Mouse (Mus musculus) ovary, postnatal 14 days (tissue): Measurements from ENCODE around the gene Cacna1h.

Experiments
- DNase-seq: peaks from one replicate; pipeline ENCODE4 v3.0.0; 2022; ENCODE audit warnings: low spot score

Cacna1h gene

DNA sequence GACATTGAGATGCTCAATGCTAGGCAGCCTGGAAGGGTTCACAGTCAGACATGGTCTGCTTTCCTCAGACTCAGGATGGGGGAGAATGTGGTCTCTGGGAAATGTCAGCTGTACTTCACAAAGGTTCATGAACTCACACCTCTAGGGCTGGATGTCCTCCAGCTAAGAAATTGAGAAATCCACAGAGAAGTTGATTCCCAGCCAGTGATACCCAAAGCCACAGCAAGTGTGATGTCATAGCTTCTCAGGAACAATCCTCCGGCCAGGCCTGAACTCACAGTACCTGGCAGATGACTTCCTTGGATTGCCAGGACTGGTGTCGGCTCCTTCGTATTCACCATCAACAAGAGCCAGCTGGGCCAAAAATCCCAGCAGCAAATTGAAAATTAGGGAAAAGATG is 12.3 kb upstream of the Cacna1h start:
- no peak for DNase-seq

GRCm38 (mm10) chr17:25445074-25445473 is 11.5 kb upstream of the Cacna1h start:
- DNase-seq, result no peak

DNA sequence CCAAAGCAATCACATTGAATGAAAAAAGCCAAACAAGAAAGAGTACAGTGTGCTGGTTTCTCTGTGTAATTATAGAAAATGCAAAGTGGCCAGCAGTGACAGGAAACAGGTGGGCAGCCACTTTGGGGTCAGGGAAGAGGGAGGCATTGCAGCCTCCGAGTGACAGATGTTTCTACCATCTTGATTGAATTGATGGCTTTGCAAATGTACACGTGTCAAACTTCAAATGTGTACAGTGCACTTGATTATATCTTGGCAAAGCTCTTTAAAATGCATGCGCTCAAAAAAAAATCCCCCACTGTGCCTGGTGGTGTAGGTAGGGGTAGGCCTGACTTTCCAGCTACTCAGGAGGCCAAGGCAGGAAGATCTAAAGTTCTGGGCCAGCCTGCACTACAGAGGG is 9.3 kb upstream of the Cacna1h start:
- no peak for DNase-seq

DNA sequence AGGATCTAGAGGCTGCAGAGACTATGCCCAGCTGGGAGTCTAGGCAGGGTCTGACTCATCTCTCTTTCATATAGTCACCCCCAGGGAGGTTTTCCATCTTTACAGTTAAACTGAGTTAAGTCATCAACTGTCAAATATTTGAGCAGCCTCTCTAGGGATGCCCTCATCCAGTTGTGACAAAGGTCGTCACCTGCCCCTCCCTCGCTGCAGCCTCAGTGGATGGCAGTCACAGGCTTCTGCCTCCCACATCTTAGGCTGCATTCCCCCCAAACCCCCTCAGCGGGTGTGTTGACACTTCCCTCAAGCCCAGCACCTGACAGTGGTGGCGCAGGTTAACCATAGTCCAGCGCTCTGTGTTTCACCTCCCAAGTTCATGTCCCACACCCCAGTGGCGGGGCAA is 7.8 kb upstream of the Cacna1h start:
- no peak for DNase-seq

DNA sequence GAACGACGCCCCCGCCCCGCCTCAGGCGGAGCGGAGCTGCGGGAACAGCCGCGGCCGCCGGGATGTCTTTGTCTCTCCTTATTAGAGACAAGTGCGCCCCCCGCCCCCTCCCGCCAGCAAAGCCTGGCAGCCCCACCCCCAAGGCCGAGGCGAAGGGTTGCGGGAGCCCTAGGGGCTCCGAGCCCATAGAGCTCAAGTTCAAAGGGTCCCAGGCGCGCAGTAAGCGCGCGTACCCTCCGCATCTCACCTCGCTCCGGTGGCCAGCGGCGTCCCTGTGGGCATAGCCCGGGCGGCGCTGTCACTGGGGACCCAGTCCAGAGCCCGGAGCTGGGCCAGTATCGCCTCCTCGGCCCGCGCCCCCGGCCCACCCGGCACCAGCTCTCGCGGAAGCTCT is 363 bp downstream of the Cacna1h start:
- DNase-seq, result no peak

GRCm38 (mm10) chr17:25432433-25433181 is 976 bp downstream of the Cacna1h start:
- DNase-seq, result peak; percentile 22

DNA sequence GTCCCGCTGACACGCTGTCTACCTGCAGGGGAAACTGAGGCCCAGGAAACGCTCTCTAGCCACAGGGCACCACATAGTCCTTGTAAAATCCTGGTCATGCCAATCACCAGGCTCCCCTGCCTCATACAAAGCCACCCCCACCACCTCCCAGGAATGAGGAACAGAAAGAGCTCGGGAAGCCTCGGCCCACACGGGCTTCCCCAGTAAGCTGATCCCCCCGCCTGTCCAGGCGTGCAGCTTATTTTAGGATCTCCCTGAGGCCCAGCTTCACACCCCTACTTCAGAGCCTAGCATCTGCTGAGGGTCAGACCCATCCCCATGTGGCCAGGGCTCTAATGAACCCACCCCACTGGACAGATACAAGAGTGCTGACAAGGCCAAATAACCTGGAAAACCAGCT is 3.0 kb downstream of the Cacna1h start:
- DNase-seq, result no peak

DNA sequence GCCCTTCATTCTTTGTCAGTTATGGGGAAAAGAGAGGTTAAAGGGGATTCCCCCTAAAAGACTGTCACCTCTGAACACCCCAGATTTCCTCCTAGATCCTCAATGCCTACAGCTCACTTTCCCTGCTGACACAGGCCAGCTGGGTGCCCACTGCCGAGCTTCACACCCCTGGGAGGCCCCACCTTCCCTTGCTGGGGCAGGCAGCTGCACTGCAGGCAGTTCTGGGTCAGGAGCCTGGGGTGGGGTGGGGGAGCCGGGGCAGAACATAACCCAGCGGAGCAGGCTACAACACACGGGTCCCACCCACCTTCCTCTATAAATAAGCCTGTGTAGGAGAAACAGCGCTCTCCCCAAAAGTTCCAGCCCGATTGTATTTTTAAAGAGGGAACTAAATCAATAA is 3.7 kb downstream of the Cacna1h start:
- DNase-seq, result no peak

- no peak for DNase-seq
These were observed 4.3 kb downstream of the Cacna1h start for GRCm38 (mm10) chr17:25429240-25429639.

DNA sequence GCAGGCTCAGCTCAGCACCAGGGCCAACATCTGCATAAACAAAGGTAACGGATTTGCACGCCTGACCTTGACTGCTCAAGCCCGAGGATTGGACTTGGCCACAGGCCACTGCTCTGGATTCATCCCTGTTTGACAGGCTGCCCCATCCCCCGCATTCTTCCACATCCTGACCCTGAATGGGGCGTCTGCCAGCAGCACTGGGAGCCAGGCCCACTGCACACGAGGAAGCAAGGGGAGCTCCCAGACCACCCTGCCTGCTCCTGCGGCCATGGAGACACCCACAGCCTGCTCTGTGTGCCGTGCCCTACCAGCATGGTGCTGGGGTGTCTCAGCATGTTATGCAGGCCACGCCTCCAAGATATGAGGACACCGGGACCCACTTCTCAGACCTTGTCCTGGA is 6.1 kb downstream of the Cacna1h start:
- peak; percentile 73 for DNase-seq

DNA sequence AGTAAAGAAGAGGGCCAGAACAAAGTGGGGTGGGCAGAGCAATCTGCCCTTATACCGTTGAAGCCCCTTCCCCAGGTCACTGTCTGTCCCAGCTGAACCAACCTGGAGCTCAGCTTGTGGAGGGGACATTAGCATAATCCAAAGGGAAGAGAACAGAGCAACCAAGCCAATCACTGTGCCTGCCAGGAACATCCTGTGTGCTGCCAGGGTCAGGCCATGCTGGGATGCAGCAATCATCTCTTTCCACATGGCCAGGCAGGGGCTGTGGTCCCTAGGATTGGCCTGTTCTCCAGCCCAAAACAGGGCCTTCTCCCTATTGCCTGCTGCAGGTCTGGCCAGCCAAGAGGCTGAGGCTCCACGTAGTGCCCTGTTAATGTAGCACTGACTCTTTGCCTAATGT is 7.6 kb downstream of the Cacna1h start:
- no peak for DNase-seq

DNA sequence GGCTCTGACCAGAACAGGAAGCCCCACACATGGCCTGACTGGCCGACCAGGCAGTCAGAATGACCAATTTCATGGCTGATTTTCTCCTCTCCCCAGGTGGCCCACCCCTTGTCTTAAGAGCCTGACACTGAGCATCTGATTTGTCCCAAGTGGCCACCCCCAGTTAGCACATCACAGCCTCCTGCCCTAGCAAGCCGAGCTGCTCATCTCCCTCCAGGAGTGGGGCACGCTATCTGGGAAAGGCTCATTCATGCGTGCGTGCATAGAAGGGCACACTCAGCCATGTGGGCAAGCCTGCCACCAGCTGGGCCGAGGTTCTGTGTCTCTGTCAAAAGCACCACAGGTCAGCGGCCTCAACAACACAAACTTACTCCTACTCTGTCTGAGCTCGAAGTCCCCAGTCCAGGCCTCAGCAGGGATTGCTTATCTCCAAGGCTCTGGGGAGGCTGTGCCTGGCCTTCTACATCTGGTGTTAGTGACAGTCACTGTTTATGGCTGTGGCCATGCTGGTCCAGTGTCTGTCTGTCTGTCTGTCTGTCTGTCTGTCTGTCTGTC is 9.0 kb downstream of the Cacna1h start:
- no peak for DNase-seq

- no peak for DNase-seq
These were observed 12.6 kb downstream of the Cacna1h start for GRCm38 (mm10) chr17:25420998-25421397.

DNA sequence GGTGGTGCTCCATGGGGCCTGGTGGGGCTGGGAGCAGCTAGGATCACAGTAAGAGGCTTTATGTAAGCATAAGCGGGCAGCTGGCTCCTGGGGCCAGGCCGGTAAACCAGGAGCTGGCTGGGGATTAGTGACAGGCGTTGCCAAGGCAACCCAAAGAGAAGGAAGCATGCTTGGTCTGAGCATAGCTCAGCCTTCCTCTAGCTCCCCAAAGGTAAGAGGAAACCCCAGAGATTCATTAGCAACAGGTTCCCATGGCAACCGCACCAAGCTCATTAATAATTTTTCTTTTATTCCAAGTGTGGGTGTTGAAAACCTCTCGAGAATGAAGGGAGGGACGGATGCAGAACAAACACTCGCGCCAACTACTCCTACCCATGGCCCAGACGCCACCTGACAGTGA is 14.7 kb downstream of the Cacna1h start:
- no peak for DNase-seq

DNA sequence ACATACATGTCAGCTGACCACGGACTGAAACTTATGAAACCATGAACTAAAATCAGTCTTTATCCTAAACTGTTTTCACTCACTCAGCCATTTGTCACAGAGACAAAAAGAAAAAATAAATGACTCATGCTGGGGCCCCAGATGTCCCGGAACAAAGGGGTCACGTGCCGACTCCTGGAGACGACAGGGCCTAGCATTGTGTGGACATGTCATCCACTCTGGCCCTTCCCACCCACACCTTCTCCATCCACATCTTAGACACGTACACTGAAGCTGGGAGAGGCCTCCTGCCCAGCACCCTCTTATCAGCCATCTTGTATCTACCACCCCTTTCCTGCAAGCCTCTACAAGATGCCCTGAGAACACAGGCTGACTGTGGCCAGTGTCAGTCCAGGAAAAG is 15.6 kb downstream of the Cacna1h start:
- DNase-seq, result no peak

- DNase-seq, result no peak
These were observed 17.4 kb downstream of the Cacna1h start for GRCm38 (mm10) chr17:25416219-25416618.

- no peak for DNase-seq
These were observed 18.1 kb downstream of the Cacna1h start for GRCm38 (mm10) chr17:25415421-25415913.

DNA sequence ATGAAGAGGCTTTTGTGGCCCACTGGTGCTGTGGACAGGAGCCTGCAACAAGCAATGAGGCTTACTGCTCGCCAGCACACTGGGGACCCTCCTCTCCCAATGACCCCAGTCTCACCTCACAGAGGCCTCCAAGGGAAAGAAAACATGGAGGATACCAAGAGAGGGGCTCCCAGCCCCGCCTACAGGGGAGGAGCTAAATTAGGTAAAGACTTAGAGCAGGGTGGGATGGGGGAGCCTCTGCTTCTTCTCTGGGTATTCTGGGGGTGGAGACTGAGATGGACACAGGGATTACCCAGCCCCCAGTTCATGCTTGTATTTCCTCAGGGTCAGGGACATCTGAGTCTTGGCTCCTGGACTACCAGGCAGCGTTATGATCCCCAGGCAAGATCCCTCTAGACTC is 18.7 kb downstream of the Cacna1h start:
- no peak for DNase-seq

DNA sequence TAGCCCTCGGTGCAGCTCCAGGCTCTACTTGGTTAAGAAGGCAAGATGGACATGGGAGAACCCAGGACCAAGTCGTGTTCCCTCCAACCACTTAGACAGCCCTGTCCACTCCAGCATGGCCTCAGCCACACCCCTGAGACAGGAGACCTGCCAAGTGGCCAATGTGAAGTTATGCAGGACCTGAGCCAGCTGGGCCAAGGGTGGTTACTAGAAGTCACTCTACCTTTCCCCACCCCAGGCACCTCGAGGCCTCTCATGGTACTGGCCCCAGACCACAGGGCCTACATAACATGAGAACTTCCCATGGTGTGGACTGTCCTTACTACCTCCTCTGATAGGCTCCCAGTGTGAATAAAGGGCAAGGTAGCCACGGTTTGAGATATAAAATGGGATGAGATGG is 19.4 kb downstream of the Cacna1h start:
- no peak for DNase-seq

GRCm38 (mm10) chr17:25411251-25411650 is 22.3 kb downstream of the Cacna1h start:
- DNase-seq, result no peak

DNA sequence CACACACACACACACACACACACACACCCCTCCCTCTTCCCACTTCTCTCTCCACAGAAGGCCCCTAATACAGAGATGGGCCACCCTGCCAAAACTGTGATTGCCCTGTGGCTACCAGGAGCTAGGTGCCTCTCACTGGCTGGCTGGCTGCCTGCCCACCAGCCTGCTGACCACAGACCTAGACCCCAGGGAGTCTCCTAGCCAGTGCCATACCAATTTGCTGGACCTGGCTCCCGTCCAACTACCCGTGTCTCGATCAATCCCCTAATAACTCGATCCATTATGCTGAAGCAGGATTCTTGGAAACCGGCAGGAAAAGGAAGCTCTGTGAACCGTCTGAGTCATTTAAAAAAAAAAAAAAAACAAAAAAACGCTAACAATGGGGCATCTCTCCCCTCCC is 22.8 kb downstream of the Cacna1h start:
- DNase-seq, result no peak

GRCm38 (mm10) chr17:25410180-25410579 is 23.4 kb downstream of the Cacna1h start:
- DNase-seq, result no peak

DNA sequence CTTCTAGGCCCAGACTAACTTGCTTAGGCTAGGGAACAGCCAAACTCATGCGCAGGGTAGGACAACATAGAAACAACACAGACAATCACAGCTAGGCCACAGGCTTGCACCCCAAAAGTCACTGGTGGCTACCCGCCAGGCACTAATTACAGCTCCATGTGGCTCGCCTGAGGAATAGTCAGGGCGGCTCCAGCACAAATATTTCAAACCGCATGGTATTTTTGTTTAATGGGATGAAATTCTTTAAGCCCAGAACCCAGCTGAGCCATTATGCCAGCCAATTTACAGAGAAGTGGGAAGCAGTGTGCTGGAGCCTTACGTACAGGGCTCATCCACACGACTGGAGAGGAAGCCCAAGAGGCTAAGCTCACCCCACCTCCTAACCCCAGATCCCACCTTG is 24.0 kb downstream of the Cacna1h start:
- no peak for DNase-seq
